Mouse (Mus musculus) heart, embryonic 11.5 days (tissue): Measurements from ENCODE around the gene Scarb1. TPM values are rescaled to one million over a fixed set of nuclear protein-coding genes. Genes with fewer than 3 reads are reported as not detected.

Experiments
- ATAC-seq: fragments of 200-750 bp; cut with Nextera tagmentation; replicated peaks from 2 replicates; pipeline ENCODE4 v1.8.0; 2017; ENCODE audit warnings: moderate library complexity; ENCODE audit not compliant: insufficient number of reproducible peaks, low FRiP score, low TSS enrichment
- H3K27ac ChIP-seq: fragments of 300-500 bp; sonication (generic); 2 replicates; pipeline ENCODE4 v1.5.1; 2014; ENCODE audit warnings: mild to moderate bottlenecking, low read depth, low read length
- H3K27me3 ChIP-seq: fragments of 300-500 bp; sonication (generic); 2 replicates; pipeline ENCODE4 v1.6.1; 2014; ENCODE audit warnings: mild to moderate bottlenecking, low read length, mixed read lengths; ENCODE audit not compliant: control insufficient read depth, insufficient read depth
- H3K36me3 ChIP-seq: fragments of 300-500 bp; sonication (generic); 2 replicates; pipeline ENCODE4 v1.6.1; 2014; ENCODE audit warnings: mild to moderate bottlenecking, low read length, moderate library complexity, mixed read lengths; ENCODE audit not compliant: control insufficient read depth, insufficient read depth
- H3K4me1 ChIP-seq: fragments of 300-500 bp; sonication (generic); 2 replicates; pipeline ENCODE4 v1.6.1; 2014; ENCODE audit warnings: low read length; ENCODE audit not compliant: control insufficient read depth, insufficient read depth
- H3K4me2 ChIP-seq: fragments of 300-500 bp; sonication (generic); 2 replicates; pipeline ENCODE4 v1.6.1; 2014; ENCODE audit warnings: mild to moderate bottlenecking, moderate library complexity
- H3K4me3 ChIP-seq: fragments of 300-500 bp; sonication (generic); 2 replicates; pipeline ENCODE4 v1.5.1; 2014; ENCODE audit warnings: low read depth, low read length
- H3K9ac ChIP-seq: fragments of 300-500 bp; sonication (generic); 2 replicates; pipeline ENCODE4 v1.6.1; 2014; ENCODE audit warnings: mild to moderate bottlenecking, low read depth, low read length, moderate library complexity
- H3K9me3 ChIP-seq: fragments of 300-500 bp; sonication (generic); replicated peaks from 2 replicates; pipeline ENCODE4 v1.6.1; 2016; ENCODE audit warnings: low read length; ENCODE audit not compliant: control insufficient read depth
- WGBS: fragments of 180-500 bp; shearing (Covaris S2); extraction: QIAGEN DNeasy Blood & Tissue Kit; methylation state at CpG from one replicate; pipeline ENCODE4 v1.1.7; 2014; ENCODE audit not compliant: insufficient replicate concordance; 5-methylcytosine and 5-hydroxymethylcytosine counted together
- polyA plus RNA-seq: library from polyadenylated mRNA; unstranded; fragments of >200 nt; fragmentation: Nextera tagmentation; extraction: Ambion mirVana; gene quantifications from 2 replicates; pipeline ENCODE4 v1.2.1, GENCODE M21; 2014

Gene Scarb1
- polyA plus RNA-seq, 1 experiment from 2014 or later, result 57.1 TPM

- H3K9me3 ChIP-seq, result no peaks in the 10 kb centered on the region
- no peaks in the 10 kb centered on the region; the same call in 1 of the 2 replicates for H3K27me3 ChIP-seq
- no peak overlapping the region; the same call in 1 of the 2 replicates for H3K9ac ChIP-seq
- H3K4me3 ChIP-seq, result peak overlapping the region; percentile 27
- 8% methylated on average over 12 of the region's 13 CpGs for WGBS
- no peaks in the 10 kb centered on the region for H3K36me3 ChIP-seq
- peaks cover 30% of the 10 kb centered on the region for H3K4me1 ChIP-seq
- H3K4me2 ChIP-seq, result peak overlapping the region; percentile 78
- no peak; the same call in 1 of the 2 replicates for ATAC-seq
- H3K27ac ChIP-seq, result no peak overlapping the region
These were observed 95.9 kb downstream of the Scarb1 start for GRCm38 (mm10) chr5:125244825-125245533.

DNA sequence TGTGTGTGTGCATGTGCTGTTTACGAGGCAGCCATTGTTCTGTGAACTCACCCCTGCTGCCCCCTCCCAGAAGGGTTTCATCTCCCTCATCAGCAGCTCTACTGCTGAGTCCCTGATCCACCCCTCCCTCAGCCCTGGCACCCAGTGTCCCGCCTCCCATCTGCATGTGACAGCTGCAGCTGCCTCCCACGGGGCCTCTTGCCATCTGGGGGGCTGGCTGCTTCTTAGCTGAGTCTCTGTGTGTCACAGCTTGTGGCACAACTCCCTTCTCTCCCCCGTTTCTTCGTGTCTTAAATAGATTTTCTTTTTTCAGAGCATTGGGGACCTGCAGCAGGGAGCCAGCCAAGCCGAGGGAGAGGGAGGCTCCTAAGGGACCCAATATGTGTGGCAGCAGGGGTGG, 97.0 kb downstream of the Scarb1 start:
- H3K36me3 ChIP-seq, result no peaks in the 10 kb centered on the region
- H3K27ac ChIP-seq, result no peak overlapping the region
- H3K27me3 ChIP-seq, result no peaks in the 10 kb centered on the region; the same call in 1 of the 2 replicates
- no peak for ATAC-seq
- no peak overlapping the region for H3K4me2 ChIP-seq
- WGBS, result 50% methylated on average over 6 of the region's 6 CpGs
- no peaks in the 10 kb centered on the region for H3K9me3 ChIP-seq
- H3K4me1 ChIP-seq, result peaks cover 28% of the 10 kb centered on the region
- no peak overlapping the region for H3K4me3 ChIP-seq
- H3K9ac ChIP-seq, result no peak overlapping the region

DNA sequence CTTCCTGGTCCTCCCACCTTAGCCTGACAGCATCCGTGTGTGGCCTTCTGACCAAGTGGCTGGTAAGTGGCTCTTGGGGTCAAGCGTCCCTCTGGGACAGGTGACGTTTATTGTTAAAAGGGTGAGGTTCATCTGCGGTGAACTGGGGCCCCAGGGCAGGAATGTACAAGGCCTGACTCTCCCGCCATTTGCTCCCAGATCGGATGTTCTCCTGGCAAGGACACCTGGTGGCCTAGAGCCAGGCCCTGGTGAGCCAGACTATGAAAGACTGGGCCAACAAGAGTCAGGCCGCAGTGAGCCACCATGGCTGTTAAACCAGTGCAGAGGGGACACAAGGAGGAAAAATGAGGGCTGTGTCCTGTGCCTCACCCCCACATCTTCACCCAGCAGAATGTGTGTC, 98.8 kb downstream of the Scarb1 start:
- H3K4me1 ChIP-seq, result peaks cover 28% of the 10 kb centered on the region
- no peak overlapping the region for H3K27ac ChIP-seq

DNA sequence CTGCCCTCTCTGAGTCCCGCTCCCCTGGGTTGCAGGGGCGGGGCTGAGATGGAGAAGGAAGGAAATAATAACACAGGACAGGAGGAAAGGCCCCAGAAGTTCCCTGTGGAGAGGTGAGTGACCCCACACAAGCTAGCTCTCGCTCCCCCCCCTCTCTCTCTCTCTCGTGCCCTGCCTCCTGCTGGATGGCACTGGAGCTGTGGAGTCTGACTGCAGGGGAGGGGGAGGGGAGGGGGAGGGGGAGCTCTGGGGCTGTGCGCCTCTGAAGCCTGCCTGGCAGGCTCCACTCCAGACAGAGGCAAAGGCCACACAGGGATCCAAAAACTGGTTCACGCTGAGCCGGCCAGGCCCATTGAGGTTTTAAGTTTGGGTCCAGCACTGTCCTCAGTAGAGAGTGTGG, 99.3 kb downstream of the Scarb1 start:
- H3K9me3 ChIP-seq, result no peaks in the 10 kb centered on the region
- no peaks in the 10 kb centered on the region for H3K36me3 ChIP-seq
- H3K4me3 ChIP-seq, result no peak overlapping the region
- peaks cover 28% of the 10 kb centered on the region for H3K4me1 ChIP-seq
- H3K4me2 ChIP-seq, result no peak overlapping the region
- H3K27me3 ChIP-seq, result no peaks in the 10 kb centered on the region; the same call in 1 of the 2 replicates
- WGBS, result 29% methylated on average over 5 of the region's 7 CpGs
- H3K9ac ChIP-seq, result no peak overlapping the region
- no peak overlapping the region for H3K27ac ChIP-seq
- ATAC-seq, result no peak

More for the DNA sequence above, 98.8 kb downstream of the Scarb1 start:
- WGBS, result 64% methylated on average over 7 of the region's 7 CpGs
- no peak for ATAC-seq
- H3K9me3 ChIP-seq, result no peaks in the 10 kb centered on the region
- H3K36me3 ChIP-seq, result no peaks in the 10 kb centered on the region
- no peaks in the 10 kb centered on the region; the same call in 1 of the 2 replicates for H3K27me3 ChIP-seq
- H3K4me3 ChIP-seq, result no peak overlapping the region
- H3K4me2 ChIP-seq, result no peak overlapping the region
- no peak overlapping the region for H3K9ac ChIP-seq

- Histone ChIP-seq H3K9me3 (no peaks in the 10 kb centered on the region), H3K9ac (no peak overlapping the region), H3K27ac (no peak overlapping the region), H3K4me2 (no peak overlapping the region), H3K4me3 (no peak overlapping the region), H3K27me3 (no peaks in the 10 kb centered on the region; the same call in 1 of the 2 replicates), H3K4me1 (peaks cover 24% of the 10 kb centered on the region), H3K36me3 (no peaks in the 10 kb centered on the region)
- no peak for ATAC-seq
- WGBS, result 12% methylated on average over 6 of the region's 6 CpGs
These were observed 100.6 kb downstream of the Scarb1 start for GRCm38 (mm10) chr5:125240124-125240781.

- Histone ChIP-seq H3K27ac (no peak overlapping the region), H3K4me1 (0 out of 2 replicates have a peak, but pooled peaks cover 8% of the 10 kb centered on the region), H3K9me3 (no peaks in the 10 kb centered on the region), H3K4me3 (no peak overlapping the region), H3K27me3 (no peaks in the 10 kb centered on the region; the same call in 1 of the 2 replicates), H3K9ac (no peak overlapping the region), H3K36me3 (no peaks in the 10 kb centered on the region), H3K4me2 (no peak overlapping the region)
- 53% methylated on average over 6 of the region's 6 CpGs for WGBS
- no peak for ATAC-seq
These were observed 105.0 kb downstream of the Scarb1 start for GRCm38 (mm10) chr5:125235874-125236273.

GRCm38 (mm10) chr5:125235398-125235797, 105.5 kb downstream of the Scarb1 start:
- no peaks in the 10 kb centered on the region for H3K36me3 ChIP-seq
- no peak overlapping the region for H3K9ac ChIP-seq
- no peak overlapping the region for H3K27ac ChIP-seq
- 0 out of 2 replicates have a peak, but pooled peaks cover 7% of the 10 kb centered on the region for H3K4me1 ChIP-seq
- no peak for ATAC-seq
- no peak overlapping the region for H3K4me2 ChIP-seq
- no peaks in the 10 kb centered on the region; the same call in 1 of the 2 replicates for H3K27me3 ChIP-seq
- H3K4me3 ChIP-seq, result no peak overlapping the region
- H3K9me3 ChIP-seq, result no peaks in the 10 kb centered on the region
- 85% methylated on average over 3 of the region's 3 CpGs for WGBS

DNA sequence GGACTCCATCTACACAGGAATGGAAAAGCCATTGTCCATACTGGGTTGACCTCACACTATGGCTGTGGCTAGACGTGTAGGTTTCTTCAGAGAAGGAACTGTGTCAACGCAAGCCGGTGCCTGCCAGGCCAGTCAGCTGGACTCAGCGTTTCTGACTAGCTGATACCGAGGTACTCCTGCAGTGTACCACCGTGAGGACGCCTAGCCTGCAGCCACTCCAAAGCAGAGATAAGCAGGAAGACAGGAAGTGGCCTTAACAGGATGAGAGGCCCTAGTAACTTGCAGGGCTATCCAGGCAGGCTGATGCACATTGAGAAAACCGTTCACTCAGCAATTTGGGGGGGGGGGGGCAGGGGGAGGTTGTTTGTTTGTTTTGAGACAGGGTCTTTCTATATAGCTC, 106.5 kb downstream of the Scarb1 start:
- Histone ChIP-seq H3K27ac (no peak overlapping the region), H3K9ac (no peak overlapping the region), H3K9me3 (no peaks in the 10 kb centered on the region), H3K36me3 (no peaks in the 10 kb centered on the region), H3K4me3 (no peak overlapping the region), H3K4me2 (no peak overlapping the region), H3K4me1 (0 out of 2 replicates have a peak, but pooled peaks cover 7% of the 10 kb centered on the region), H3K27me3 (no peaks in the 10 kb centered on the region)
- WGBS, result 10% methylated on average over 8 of the region's 8 CpGs
- 0 out of 2 replicates have a peak, but pooled peaks have one; percentile 37 for ATAC-seq
